Mouse (Mus musculus) heart, postnatal 14 days (tissue): ENCODE measurements around the gene Kat2a. TPM values are rescaled to one million over a fixed set of nuclear protein-coding genes. Genes with fewer than 3 reads are reported as not detected.

Experiments used
- DNase-seq, 2 experiments: peaks; one replicate each; pipeline ENCODE4 v3.0.0; 2021 to 2022
- intact Hi-C: fragments of 180-260 bp; cut with DNase I; formaldehyde crosslinking; loops from one replicate; pipeline ENCODE4 v1.15.1; 2025
- long read RNA-seq, 2 experiments: library from polyadenylated mRNA; stranded (forward); transcript quantifications; one replicate each; pipeline ENCODE4 v2.0.0; 2021
- total RNA-seq, 2 experiments: library from RNA; stranded (reverse); gene quantifications; 2 replicates each; pipeline ENCODE4 v1.2.3; 2021

The Kat2a gene
- total RNA-seq, result 10 to 100 TPM; 12.9 to 13.7 TPM
- long read RNA-seq, experiment 1, transcript Kat2a-202 (18 exons, 3,046 nt), result minor isoform, 7 of 29 reads
- long read RNA-seq, experiment 1, transcript Kat2a-201 (18 exons, 3,043 nt), result major isoform, 14 of 29 reads
- long read RNA-seq, experiment 1, partial matches to known transcripts, result 2 of 29 reads
- long read RNA-seq, experiment 1, other reads (novel, unspliced or antisense), result 6 of 29 reads
- long read RNA-seq, experiment 2, transcript Kat2a-202 (18 exons, 3,046 nt), result minor isoform, 5 of 21 reads
- long read RNA-seq, experiment 2, transcript Kat2a-201 (18 exons, 3,043 nt), result major isoform, 11 of 21 reads
- long read RNA-seq, experiment 2, partial matches to known transcripts, result 1 of 21 reads
- long read RNA-seq, experiment 2, other reads (novel, unspliced or antisense), result 2 of 21 reads

DNA sequence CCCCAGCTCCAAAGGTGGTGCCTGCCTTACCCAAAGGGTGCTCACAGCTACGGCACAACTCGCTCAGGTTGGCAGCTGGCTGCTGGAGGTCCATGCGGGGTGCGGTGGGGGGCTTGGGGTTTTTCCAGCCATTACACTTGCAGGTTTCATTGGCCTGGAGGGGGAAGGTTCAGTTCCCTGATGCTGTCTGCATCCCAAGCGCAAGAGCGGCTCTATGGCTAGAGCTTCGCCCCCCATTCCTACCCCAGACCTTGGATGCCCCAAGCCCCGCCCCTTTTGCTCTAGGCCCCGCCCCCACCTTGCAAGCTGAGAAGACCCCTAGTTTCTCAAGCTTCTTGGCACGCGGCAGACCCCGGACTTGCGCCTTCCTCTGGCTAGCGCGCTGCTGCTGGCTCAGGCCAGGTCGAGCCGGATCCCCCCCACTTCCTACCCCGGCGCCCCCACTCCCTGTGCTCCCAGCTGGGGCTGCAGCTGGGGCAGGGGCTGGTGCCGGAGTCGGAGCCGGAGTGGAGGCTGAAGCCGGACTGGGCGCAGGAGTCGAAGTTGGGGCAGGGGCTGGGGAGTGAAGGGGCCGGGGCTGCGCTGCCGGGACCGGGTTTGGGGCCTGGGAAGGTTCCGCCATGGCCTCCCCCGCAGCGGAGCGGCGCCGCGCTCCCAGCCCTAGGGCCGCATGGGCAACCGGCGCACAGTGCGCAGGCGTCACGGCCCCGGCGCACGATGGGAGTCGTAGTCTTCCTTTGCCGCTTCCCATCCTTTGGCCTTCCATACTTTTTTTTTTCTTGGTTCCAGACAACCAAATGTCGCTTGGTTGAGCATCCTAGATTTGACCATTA, at the start of gene Kat2a:
Gene Kat2a, minus strand, starts transcription at position 683 of the 833 bp plus-strand sequence.
- intact Hi-C loops, result loop anchor here (5.0 kb wide), 2 partner anchors 245 to 350 kb away; no protein-coding TSS in a partner anchor
- DNase-seq, result peak; percentile 89 to 91

DNA sequence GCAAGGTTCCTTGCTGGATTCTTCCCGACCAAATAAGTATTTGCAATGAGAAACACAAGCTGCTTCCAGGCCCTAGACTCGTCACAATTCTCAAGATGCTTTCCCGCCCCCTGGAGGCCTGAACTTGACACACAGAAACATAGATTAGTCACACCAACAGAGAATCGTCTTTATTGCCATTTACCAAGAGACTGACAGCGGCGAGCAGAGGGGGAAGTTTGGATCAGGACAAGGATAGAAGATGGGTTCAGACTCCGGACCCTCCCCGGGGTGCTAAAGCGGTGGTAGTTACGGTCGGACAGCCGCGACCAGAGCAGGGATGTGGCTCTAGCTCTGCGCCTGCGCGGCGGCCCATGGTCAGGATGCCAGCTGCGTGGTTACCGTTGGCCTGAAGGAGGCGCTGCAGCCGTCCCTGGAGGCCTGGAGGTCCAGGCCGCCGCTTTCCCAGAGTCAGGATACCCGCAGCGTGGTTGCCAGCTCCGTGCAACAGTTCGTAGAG, 49.3 kb upstream of the Kat2a start:
- intact Hi-C loops, result loop anchor here (1.0 to 5.0 kb wide), 2 partner anchors 47 to 189 kb away; partner anchors contain the start of gene Cnp
- peak; percentile 89 to 96 for DNase-seq

DNA sequence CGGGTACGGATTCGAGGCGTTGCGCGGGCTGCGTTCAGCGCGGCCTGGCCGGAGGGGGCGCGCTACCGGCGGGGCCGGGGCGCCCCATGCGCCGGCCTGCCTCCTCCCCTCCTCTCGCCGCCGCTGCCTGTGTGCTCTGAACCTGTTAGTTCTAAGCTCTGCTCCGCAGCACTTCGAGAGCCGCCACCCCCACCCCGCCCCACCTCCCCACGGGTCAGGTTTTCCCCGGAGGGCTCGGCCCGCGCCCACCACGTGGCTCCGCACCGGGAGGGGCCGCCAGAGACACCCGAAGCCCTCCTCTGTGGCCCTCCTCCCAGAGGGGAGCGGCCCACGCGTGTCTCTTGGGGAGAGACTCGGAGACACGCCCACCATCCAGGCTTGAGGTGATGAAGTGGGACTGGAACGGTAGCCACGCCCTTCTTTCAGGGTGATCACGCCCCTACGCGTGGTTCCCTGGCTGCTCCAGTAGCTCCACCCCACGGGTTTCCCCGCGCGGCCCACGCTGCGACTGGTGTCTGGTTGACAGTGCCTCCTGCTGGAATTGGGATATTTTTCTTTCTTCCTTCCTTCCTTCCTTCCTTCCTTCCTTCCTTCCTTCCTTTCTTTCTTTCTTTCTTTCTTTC, 47.5 kb upstream of the Kat2a start, which contains the start of gene Kcnh4:
Gene Kcnh4, minus strand, starts transcription at position 332 of the 623 bp plus-strand sequence.
- intact Hi-C loops, result loop anchor here (2.0 to 5.0 kb wide), 2 partner anchors 15 to 187 kb away; partner anchors contain the start of gene Cnp
- DNase-seq, result peak in 1 of 2 experiments; percentile 34

DNA sequence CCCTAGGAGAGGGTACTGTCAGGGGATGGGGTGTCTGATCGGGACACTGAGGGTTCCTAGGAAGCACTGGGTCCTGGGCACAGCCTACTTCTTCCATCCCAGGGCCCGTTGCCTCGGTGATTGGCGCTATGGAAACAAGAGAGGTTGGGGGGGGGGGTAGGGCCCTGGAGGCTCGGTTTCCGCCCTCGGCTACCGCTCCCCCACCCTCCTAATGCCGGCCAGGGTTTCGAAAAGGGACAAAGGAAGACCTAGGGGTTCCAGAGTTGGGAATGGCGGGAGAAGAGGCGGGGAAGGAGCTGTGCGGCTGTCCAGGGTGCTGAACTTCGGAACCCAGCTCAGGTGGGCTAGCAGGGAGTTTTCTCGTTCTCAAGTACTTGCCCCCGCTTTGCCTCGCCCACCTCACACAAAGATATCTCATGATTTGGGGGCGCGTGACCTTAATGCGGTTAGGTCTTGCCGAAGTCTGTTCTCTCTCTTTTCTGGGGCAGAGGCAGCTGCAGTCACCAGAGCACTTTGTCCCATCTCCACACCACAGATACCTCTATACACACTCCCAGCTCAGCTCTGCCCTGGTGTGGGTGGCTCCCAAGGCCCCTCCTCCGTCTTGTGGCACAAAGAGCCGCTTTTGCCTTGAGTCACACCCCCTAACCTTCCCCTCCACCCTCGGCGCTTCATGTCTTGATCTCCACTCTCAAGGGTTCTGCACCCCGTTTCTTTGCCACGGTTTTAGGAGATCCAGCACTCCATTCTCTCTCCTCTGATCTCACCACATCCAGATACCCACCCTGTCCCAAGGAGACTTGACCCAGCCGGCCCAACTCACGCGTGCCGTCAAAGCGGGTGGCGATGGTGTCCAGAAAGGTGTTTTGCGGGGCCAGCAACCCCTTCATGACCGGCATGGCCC, 46.7 kb upstream of the Kat2a start:
- peak; percentile 62 to 68 for DNase-seq
- intact Hi-C loops, result loop anchor here (2.0 kb wide), 1 partner anchor 14 kb away; no protein-coding TSS in a partner anchor

DNA sequence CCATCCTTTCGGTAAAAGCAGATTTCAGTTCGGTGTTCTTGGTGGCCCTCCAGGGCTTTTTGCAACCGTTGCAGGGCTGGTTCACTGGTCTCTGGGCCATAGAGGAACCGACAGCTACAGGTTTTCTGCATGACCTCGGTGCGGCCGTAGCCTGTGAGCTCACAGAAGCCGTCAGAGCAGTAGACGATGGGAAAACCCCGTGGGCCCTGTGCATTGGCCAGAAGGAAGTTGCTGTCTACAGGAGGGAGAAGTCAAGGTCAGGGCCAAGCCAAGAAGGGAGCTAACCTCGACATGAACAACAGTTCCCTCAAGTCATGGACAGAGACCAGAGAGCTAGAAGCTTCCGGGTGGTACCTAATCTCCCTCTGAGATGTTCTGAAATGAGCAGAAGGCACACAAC, 45.3 kb upstream of the Kat2a start:
- no peak for DNase-seq
- intact Hi-C loops, result no loop called here

DNA sequence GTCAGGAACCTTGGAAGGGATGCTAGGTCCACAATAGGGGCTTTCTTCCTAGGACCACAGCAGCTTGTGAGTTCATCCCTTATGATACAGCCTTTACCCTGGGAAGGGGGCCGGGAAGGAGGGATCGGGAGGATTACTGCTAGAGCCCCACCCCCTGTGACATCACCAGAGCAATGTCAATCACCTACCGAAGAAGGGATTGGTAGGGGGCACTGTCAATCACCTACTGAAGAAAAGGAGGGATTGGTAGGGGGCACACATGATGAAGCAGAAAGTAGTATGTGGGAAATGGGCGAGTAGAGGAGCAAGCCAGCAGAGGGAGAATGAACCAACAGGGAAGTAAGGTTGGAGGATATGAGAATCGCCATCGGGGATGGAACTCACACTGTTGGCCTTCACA, 44.2 kb upstream of the Kat2a start:
- intact Hi-C loops, result no loop called here

DNA sequence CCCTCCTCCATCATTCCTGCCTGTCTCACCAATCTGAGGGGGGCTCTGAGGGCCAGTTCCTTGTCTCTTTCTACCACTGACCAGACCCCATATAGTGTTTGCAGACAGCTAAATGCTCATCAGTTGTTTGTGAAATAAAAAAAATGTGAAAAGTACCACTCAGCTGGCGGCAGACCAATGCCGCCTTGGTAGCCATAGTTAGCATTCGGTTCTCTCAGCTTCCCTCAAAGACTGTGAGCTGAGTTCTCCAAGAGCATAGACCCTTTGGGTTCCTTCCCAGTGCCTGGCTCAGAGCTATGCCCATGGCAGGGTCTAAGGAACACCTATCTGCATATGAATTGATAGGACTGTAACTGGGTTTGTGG, 42.4 kb upstream of the Kat2a start:
- no peak for DNase-seq
- intact Hi-C loops, result no loop called here

More for the DNA sequence above, 44.2 kb upstream of the Kat2a start:
- DNase-seq, result no peak

DNA sequence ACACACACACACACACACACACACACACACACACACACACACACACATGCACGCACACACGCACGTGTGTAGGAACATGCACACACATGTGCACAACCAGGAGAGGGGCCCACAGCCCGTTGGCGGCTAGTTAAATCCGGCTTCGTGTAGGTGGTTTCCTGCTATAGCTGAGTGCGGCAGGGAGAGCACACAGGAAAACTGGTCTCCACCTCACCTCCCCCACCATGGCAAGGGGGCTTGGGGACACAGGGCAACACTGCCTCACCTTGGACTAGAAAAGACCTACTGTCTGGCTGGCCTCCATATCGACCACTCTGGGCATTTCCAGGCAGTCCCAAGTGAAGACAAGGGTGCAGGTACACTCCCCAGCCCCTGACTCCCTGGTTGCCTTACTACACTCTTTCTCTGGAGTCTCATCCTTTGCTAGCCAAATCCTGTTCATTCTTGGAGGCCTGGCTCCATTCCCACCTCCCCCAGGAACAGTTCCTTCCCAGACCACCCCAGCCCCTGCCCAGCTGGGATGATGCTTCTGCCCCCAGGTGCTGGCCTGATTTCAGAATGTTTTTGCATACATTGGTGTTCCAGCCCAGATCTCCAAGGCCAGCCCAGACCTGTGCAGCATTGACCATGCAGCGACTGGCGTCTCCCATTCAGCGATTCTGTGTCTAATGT, 41.9 kb upstream of the Kat2a start:
- intact Hi-C loops, result no loop called here
- DNase-seq, result no peak

DNA sequence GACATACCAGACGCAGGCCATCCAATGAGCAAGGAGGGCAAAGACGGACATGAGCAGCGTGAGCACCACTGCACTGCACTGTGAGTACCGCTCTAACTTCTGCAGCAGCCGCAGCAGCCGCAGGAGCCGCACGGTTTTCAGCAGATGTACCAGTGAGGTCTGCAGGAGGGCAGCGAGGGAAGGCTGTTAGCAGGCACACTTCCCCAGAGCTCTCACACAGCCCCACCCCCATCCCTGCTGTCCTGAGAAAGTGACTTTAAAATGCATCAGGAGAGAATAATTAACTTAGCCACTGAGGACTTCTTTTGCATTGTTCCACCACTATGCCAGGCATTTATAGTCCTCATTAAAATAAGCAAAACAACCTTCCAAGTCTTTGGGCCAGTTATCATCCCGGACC, 40.0 kb upstream of the Kat2a start:
- intact Hi-C loops, result no loop called here
- DNase-seq, result no peak

DNA sequence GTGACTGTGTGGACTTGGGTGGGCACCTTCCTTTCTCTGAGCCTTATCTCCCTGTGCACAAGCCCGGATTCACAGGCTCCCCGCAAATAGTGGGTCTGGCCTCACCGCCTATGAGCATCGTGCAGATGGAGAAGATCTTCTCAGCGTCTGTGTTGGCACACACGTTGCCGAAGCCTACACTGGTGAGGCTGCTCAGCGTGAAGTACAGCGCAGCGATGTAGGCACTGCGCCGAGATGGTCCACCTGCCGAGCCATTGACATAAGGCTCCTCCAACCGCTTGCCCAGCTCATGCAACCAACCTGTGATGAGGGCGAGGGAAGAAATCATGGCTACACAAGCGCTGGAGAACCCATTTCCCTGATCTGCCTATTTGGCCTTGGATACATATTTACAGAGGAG, 37.9 kb upstream of the Kat2a start:
- no peak for DNase-seq
- intact Hi-C loops, result no loop called here

DNA sequence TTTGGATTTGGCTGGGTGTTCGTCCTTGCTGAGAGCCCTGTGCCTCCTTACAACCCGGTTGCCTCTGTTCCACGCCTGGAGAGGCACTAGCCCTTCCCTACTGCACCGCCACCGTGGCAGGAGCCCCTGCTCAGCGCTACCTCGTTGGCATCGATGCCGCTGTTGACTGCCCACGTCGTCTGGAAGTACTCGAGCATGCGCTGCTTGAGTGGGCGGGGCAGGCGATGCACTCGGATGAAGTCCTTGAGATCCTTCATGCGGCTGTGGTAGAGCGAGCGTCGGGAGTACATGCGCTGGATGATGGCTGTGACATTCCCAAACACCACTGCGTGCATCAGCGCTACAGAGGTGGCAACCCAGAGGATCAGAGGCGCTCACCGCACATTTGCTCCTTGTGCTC, 37.2 kb upstream of the Kat2a start:
- intact Hi-C loops, result no loop called here
- DNase-seq, result no peak

DNA sequence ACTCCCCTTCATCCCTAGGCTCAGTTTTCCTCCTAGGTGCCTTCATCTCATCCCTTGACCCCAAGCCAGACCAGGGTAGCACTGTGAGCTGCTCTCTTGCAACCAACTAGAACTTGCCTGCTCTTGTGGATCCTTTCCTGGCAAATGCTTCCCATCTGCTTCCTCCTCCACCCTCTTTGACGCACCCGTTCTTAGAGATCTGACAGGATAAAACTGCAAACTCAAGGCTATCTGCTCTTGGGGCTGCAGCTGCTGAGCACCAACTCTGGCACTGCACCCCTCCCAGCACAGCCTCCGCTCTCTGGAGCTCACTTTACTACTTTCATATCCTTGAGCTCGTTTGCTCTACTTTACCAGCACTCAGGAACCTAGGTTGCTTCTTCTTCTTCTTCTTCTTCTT, 36.4 kb upstream of the Kat2a start:
- intact Hi-C loops, result no loop called here
- no peak for DNase-seq

DNA sequence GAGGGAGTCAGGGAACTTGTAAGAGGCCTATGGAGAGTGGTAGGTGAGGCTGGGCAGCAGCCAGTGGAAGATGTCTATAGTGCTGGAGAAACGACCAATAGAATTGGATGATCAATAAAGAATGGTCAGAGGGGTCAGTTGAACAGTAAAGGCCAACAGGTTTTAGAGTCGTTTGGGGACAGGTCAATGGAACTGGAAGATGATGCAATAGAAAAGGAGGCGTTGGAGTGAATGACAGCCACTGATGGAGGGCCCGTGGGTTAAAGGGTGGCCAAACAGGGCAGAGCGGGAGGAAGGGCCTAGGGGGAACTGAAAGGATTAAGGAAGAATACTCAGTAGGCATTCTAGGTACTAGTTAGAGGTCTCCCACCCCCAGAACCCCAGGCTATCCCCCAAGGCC, 34.8 kb upstream of the Kat2a start:
- DNase-seq, result no peak
- intact Hi-C loops, result no loop called here

DNA sequence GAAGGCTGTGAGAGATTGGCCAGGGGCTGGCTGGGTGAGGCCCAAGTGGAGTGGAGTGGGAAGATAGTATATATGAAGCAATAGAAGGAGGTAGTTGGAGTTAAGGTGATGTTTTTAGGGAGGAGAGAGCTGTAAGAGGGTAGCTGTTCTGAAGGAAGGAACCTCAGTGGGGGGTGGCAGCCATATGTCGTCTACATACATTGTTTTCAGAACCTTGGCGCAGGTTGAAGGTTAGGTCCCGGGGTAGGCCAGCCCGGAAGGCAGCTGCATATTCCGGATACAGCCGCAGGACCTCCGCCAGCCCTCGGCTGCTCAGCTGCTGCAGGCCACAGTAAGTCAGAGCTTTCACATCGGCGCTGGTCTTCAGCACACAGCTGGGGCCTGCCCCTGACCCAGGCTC, 34.3 kb upstream of the Kat2a start:
- no peak for DNase-seq
- intact Hi-C loops, result no loop called here

DNA sequence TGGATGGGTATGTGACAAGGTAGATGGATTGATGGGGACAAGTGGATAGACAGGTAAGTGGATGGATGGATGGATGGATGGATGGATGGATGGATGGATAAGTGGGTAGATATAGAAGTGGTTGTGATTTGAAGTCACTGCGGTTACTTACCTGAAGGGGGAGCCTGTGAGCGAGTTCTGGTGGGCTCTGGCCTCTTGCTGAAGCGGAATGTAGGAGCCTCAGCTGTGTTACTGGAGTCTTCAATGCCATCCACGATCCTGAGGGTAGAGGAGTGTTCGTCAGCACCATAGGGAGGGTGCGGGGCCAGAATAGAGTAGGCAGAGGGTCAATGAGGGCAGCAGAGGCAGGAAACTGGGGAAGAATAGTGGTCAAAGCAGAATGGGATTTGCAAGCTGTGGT, 32.8 kb upstream of the Kat2a start:
- peak; percentile 48 to 66 for DNase-seq

DNA sequence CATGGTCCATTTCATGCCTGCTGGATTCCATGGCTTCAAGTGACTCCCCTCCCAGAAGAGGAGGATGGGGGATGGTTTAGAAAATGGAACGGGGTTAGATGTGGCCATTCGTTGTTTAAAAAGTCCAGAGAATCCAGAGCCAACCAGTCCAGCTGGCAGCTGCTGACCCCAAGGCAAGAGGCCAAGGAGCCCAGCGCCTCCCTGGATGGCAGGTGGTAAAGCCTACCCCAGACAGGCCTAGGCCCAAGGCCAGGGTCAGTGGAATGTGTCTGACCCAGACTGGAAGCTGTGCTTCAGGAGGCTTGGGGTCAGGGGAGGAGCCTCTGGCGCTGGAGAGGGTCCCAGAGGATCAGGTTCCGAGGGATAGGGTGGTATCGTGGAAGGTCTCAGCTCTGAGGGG, 29.1 kb upstream of the Kat2a start:
- DNase-seq, result peak; percentile 52 to 73
- intact Hi-C loops, result no loop called here

More for the DNA sequence above, 32.8 kb upstream of the Kat2a start:
- intact Hi-C loops, result loop anchor here (2.0 kb wide), 2 partner anchors 14 to 30 kb away; partner anchors contain the start of gene Kcnh4

DNA sequence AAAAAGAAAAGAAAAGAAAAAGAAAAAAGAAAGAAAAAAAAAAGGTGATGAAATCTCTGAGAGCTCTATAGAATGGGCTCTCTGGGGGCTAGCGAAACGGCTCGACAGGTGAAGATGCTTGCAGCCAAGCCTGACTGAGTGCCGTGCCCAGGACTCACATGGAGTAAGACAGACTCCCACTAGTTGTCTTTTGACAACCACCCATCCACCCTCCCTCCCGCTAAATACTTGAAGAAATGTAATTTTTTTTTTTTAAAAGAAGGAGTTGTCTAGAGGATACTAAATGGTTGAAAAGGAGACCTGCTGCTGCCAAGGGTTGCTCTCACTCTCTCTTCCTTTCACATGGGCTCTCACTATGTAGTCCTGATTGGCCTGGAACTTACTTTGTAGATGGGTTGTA, 26.5 kb upstream of the Kat2a start:
- intact Hi-C loops, result no loop called here
- no peak for DNase-seq

DNA sequence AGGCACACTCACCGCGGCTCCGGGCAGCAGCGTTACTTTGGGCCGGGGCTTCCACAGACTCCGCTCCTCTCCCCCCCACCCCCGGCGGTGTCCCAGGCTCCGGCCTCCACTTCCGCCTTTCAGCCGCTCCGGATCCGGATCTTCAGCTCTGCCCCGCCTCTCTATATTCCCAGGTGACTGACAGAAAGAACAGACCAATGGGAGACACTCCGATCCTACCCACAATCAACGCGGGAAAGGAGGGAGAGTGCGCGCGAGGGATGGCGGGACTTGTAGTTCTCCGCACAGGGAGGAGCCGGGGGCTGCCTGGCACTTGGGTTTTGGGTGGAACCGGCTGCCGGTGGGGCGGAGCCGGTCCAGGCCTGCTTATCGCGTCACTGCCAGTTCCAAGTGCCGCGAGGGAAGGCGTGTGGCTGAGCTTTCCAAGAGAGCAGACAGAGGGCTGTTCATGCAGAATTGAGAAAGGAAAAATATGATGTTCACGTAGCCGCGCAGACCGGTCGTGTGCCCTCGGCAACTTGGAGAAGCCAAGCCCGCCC, 25.9 kb upstream of the Kat2a start, which contains the start of gene Rab5c:
Gene Rab5c, minus strand, starts transcription at position 150 of the 539 bp plus-strand sequence.
- intact Hi-C loops, result no loop called here
- DNase-seq, result peak; percentile 97 to 98
